Mouse (Mus musculus): Measurements from ENCODE around the gene Tmem107.

The Tmem107 gene

DNA sequence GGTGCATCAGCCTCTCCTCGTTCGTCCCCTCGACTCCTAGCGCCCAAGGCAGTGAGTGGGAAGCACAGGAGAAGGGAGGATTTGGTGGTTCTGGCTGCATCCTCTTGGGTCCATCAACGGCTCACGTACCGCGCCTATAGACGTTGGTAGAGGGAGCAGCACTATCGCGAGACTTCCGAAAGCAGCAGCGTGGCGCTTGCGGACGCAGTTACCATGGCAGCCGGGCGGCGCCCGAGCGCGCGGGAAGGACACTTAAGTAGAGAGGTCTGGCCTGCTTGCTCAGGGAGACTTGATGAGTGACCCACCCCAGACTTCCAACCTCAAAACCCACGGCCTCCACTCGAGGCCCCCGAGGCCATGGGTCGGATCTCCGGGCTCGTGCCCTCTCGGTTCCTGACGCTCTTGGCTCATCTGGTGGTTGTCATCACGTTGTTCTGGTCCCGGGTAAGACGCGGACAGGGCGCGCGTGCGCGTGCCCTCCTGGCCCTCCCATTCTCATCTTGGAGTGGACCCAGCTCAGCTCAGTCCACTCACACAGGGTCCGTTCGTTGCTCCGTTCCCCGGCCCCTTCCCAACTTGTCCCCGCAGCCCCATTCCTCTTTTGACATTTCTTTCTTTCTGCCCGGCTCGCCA lies at the start of gene Tmem107:
Gene Tmem107 (plus strand): TSS at position 217 of the 633 bp plus-strand sequence.
- peak; percentile 95 to 96 for DNase-seq

DNA sequence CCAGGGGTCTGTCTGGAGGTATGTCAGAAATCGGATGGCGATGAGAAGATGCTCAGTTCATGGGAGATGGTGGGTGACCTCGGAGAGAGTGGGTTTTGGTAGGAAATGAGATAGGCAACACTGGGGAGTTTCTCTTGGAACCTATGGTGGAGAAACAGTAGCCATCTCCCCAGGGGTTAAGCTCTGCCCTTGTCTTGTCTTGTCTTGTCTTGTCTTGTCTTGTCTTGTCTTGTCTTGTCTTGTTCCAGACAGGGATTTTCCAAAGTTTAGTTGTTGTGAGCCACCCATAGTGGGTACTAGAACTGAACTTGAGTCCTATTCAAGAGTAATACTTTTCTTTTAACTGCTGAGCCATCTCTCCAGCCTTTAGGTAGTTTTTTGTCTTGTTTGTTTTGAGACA lies 44.0 kb upstream of the Tmem107 start:
- no peak for DNase-seq

DNA sequence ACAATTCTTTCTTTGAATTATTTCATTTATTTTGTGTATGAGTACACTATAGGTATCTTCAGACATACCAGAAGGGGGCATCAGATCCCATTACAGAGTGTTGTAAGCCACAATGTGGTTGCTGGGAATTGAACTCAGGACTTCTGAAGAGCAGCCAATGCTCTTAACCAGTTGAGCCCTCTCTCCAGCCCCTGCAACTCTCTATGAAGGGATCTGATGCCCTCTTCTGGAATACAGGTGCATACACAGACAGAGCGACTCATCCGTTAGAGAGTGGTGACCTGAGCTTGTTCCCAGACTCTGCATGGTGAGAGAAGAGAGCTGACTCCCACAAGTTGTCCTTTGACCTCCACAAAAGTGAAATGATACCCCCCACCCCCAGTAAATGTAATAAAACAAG lies 41.8 kb upstream of the Tmem107 start:
- no peak for DNase-seq

DNA sequence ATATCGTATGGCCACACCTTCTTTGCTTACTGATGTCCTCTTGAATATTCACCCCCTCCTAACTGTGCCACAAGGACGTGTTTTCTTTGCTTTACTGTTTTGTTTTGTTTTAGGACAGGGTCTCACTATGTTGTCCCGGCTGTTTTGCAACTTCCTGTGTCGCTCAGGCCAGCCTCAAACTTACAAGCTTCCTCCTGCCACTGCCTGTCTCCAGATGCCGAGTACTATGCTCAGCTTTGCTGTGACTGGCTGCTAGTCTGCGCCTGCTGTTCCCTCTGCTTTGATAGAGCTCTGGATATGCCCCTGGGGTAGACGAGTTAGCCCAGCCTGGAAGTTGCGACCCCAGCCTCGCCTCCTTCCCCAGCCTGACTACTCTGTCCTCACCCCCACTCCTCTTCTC lies 37.1 kb upstream of the Tmem107 start:
- no peak for DNase-seq

DNA sequence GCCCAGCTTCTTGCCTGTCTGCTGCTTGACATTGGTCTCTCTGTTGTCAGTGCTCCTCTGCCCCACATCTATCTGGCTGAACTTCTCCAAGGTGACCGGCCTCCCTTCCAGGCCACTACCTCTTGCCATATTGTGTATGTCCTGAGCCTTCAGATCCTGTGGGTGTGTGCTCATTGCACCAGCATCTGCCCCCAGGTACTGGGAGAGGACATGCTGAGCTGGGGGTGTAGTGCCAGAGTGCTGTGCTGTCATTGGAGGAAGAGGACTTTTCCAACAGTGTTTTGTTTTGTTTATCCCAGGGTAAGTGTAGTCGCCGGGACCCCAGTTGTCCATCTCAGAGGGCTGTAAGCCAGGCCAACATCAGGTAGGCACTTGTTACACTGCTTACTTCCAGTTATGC lies 36.0 kb upstream of the Tmem107 start:
- DNase-seq: no peak

DNA sequence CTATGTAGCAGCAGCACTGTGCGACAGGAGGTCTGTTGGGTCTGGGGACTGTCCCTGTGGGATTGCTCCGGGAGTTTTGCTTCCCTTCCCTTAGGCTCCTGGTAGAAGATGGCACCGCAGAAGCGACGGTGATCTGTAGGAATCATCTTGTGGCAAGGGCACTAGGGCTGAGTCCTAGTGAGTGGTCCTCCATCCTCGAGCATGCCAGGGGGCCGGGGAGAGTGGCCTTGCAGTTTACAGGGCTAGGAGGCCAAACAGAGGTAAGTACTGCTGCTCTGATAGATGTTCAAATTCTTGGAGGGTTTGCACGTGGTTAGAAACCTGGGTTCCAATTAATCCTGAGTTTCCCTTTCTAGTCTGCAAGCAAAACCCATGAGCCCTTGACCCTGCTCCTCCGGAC lies 35.2 kb upstream of the Tmem107 start:
- no peak for DNase-seq

DNA sequence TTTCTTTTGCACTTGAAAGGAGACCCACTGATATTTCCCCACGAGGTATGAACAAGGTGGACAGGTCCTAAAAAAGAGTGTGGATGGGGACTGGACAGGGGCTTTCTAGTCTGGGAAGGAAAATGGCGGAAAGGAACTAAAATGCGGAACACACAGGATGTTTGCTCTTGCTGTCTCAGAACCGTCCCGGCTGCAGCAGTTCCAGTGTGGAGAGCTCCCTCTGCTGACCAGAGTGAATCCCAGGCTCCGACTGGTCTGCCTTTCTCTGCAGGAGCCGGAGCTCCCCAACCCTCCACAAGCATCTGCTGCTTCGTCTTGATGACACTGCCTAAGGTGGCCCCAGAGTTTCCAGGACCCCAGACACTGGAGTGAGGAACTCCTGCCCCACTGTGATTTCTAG lies 34.8 kb upstream of the Tmem107 start:
- DNase-seq: peak; percentile 91

DNA sequence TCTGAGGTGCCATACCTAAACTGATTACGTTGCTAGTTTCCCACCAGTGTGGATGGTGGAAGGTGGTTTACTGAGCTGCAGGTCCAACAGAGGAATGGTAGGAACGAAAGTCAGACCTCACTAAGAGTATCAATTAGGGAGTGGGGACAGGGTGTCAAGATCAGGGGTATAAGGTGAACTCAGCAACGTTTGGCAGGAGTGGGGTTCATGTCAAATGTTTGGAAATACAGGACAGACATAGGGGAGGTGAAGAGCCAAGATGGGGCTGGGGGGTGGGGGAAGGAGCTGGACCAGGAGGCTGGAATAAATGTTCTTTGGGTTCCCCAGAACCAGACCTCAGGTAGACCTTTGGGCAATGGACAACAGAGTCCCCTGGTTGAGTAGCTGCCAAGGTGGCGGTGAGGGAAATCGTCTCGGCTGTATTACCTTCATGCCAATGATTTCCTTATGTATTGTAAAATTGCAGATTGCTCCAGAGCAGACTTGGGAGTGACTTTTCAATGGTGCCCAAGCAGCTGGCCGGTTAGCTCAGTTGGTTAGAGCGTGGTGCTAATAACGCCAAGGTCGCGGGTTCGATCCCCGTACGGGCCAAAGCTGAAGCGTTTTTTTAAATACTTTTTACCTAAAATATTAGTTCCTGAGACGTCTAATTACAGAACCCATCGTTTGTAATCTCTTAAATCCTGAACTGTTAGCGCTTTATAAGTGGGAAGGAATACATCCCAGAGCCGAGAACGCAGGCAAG lies 33.9 kb upstream of the Tmem107 start:
- DNase-seq: peak; percentile 76 to 86

DNA sequence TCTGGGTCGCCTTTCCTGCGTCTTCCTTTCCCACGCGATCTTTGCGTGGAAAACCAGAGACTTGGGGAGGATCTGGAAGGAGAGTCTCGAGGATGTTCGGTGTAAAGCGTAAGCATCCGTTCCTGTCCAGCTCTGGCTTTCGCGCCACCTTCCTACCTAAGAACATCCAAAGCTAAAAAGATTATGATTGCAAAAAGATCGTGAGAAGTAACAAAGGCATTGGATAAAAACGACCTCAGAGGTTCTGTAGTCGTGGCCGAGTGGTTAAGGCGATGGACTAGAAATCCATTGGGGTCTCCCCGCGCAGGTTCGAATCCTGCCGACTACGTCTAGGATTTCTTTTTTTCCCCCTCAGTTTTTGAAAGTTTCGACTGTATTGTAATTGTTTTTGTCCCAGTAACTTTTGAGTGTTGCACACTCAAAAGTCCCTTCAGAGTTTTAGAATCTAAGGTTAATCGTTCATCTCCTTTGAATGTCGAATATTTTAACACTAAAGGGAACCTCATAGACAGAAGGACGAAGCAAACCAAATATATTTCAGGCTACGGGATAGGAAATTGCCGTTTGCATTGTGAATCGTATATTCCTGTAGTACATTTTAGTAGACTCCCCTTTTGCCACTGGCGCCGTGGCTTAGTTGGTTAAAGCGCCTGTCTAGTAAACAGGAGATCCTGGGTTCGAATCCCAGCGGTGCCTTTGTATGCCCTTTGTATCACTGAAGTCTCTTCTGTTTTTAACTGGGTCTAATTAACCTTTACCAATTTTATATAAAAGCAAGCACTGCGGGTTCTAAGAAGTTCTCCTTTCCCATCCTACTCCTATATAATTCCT lies 33.2 kb upstream of the Tmem107 start:
- peak; percentile 68 to 83 for DNase-seq

DNA sequence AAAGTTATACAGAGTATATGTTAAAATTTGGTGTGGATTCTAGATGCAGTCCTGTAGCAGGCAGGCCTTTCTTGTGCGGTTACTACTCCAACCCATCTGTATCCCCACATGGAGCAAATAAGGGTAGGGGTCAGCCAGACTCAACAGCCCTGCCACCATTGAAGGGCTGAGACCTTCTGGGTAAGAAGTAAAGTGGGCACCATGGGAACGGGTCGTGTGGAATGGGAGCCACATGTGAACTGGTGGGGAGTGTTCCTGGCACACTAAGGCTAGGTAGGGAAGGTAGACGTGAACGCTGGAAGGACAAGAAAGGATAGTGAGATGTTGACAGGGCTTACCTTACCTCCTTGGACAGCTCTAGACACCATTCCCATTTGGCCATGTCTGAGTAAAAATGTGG lies 32.4 kb upstream of the Tmem107 start:
- no peak for DNase-seq

DNA sequence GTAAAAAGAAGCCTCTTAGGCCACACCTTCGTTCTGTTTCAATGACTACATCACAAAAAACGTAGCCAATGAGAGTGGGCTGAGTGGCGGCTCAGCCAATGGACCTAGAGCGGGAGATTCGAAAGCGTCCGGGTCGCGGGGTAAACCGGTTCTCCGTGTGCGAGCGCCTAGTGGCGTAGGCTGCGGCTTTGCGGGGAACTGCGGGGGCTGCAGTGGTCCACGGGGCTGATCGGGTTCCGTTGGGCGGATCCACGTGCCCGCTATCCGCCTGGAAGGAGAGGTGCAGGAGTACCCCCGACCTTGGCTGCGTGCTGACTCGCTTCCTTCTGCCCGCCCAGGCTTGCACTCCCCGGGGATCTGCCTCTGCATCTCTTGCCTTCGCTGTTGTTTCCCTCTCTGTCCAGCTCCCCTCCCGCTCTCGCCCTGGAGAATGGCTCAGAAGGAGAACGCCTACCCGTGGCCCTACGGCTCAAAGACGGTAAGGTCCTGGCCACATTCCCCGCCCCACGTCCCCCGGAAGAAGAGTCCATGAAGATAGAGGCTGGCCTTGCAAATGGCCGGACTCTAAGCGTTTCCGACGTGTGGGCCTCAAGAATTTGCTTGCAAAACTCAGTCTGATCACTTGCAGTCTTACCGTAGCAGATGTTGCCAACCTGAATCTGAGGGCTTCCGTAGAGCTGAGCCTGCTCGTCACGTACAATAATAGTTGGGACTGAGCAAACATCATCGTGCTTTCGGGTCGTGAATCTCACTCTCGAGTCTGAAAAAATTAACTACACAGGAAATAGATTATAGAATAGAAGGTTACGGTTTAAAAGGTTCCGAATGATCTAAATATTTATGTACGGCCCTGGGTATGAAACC lies 24.8 kb upstream of the Tmem107 start, which contains the start of gene Aurkb:
Gene Aurkb (plus strand): TSS at position 117 of the 864 bp plus-strand sequence.
- peak; percentile 84 to 87 for DNase-seq

DNA sequence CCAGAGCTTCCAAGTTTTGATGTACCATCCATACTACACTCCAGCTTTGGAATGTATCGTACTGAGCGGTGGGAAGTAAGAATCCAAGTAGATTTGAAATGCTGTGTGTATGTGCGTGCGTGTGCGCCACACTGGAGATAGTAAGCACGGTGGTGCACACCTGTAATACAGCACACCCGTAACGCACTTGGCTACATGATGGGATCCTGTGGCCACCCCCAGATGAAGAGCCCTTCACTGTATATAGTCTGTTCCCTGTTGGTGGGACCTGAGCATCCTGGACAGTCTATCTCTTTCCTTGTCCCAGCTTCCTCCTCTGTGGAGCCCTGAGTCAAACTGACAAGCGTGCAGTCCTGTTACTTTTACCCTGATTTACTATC lies 24.2 kb upstream of the Tmem107 start:
- DNase-seq: no peak

DNA sequence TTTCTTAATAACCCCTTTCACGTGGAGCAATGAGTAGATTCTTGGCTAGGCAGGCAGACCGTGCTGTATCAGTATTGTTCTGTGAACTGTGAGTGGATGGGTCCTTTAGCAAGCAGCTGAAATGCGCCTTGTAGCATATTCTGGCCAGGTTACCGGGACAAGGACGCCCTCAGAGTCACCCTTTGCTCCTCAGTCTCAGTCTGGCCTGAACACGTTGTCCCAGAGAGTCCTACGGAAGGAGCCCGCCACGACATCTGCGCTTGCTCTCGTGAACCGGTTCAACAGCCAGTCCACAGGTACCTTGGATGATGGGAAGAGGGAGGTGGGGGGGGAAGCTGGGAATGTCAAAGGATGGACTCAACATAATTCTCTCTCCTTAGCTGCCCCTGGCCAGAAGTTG lies 23.0 kb upstream of the Tmem107 start:
- no peak for DNase-seq

DNA sequence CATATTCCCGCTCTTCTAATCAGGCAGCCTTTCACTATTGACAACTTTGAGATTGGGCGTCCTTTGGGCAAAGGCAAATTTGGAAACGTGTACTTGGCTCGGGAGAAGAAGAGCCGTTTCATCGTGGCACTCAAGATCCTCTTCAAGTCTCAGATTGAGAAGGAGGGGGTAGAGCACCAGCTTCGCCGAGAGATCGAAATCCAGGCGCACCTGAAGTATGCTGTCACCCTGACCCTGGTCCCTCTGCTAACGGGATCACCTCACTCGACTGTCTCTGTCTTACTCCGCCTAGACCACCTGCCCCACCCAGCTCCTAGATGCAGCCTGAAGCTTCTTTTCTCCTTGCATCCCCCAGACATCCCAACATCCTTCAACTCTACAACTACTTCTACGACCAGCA lies 22.5 kb upstream of the Tmem107 start:
- DNase-seq: no peak

DNA sequence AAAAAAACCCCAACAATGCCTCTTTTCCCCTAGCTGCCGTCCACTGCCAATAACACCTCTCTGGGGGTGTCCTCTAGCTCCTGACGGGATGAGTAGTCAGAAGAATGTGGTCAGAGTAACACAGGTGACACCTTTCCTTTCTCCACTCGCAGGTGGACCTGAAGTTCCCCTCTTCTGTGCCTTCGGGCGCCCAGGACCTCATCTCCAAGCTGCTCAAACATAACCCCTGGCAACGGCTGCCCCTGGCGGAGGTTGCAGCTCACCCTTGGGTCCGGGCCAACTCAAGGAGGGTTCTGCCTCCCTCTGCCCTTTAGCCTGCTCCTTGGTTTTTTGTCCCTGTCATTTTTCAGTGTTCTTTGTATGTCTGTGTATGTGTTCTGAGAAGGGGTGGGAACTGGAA lies 19.9 kb upstream of the Tmem107 start:
- no peak for DNase-seq

DNA sequence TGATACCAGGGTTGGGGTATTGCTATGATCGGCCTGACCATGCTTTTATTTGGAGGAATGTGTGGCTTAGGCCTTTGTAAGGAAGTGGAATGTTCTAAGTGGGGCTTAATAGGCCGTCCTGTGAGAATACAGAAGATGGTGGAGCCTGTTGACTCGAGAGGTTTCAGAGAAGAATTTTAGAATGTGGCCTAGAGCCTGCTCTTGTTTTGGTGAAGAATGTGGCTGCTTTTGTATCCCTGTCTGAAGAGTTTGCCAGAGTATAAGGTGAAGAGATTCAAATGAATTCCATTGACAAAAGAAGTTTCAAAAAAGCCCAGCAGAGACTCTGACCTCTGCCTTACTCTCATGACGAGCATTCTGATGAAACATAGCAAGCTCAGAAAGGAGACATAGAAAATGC lies 18.8 kb upstream of the Tmem107 start:
- DNase-seq: no peak

DNA sequence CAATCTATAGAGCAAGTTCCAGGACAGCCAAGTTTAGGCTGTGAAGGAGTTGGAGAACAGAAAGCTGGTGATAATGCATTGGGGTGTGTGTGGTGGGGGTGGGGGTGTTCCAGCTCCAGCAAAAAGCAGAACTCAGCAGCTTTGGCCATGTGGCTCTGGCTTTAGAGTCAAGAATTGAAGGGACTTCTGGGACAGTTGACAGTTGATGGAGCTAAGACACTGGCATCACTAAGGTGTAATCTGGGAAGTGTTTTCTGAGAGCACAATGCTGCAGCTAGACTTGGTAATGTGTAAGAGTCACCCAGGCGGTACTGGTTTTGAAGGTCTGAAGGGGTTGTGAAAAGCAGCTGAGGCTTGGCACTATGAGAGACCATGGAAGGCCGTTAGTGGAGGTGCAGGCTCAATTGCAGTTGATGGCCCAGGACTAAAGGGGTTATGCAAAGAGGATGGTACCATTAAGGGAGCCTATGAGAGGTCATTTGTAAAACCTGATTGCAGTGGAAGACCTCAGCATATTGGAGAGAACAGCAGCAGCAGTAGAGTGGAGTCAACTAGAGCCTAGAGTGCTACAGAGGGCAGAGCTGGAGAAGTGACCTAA lies 17.7 kb upstream of the Tmem107 start:
- no peak for DNase-seq

DNA sequence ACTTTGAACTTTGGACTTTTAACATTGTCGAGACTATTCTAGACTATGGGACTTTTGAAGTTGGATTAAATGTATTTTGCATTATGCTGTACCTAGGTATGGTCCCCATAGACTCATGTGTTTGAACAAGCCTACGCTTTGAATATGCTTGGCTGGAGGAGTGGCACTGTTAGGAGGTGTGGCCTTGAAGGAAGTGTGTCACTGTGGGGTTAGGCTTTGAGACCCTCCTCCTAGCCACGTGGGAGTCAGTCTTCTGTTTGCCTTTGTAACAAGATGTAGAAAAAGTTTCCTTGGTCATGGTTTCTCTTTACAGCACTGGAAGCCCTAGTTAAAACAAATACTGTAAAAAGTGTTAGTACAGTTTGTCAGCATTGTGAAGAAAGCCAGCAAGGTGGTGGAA lies 16.8 kb upstream of the Tmem107 start:
- DNase-seq: no peak

DNA sequence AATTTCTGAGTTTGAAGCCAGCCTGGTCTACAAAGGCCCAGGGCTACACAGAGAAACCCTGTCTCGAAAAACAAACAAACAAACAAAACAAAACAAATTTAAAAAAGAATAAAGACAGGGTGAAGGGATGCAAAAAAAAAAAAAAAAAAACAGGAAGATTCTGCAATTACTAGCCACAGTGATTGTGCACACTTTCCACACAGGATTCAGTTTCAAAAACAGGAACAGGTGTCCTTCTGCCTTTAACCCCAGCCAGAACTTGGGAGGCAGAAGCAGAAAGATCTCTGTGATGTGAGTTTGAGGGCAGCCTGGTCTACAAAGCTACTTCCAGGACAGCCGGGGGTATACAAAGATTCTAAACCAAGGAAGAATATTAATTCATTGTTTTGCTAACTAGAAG lies 12.3 kb upstream of the Tmem107 start:
- DNase-seq: no peak

DNA sequence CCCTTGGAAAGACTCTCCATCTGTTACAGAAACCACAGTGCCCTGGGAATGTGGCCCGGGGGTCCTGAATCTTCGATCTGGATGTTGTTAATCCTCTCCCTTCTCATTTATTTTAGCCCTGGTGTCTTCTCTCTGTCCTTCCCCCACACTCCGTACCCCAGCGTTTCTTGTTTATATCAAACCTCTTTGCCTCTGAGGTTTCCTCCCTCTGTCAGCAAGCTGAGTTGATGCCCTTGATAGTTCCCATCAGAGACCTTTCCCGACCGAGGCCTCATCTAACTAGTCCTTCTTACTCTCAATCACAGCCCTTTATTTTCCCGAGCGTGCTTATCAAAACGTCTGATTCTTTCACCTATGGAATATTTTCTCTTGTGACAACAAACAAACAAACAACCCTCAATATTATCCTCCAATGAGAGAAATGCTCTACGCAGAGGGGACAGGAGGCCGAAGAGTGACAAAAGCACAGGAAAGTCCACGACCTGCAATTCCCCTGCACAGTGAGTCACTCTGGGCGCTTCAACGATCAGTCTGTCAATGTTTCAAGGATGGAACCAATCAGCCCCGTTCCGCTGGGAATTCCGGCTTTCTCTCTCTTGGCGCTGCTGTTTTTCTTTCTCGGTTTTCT lies 11.8 kb upstream of the Tmem107 start:
- no peak for DNase-seq

DNA sequence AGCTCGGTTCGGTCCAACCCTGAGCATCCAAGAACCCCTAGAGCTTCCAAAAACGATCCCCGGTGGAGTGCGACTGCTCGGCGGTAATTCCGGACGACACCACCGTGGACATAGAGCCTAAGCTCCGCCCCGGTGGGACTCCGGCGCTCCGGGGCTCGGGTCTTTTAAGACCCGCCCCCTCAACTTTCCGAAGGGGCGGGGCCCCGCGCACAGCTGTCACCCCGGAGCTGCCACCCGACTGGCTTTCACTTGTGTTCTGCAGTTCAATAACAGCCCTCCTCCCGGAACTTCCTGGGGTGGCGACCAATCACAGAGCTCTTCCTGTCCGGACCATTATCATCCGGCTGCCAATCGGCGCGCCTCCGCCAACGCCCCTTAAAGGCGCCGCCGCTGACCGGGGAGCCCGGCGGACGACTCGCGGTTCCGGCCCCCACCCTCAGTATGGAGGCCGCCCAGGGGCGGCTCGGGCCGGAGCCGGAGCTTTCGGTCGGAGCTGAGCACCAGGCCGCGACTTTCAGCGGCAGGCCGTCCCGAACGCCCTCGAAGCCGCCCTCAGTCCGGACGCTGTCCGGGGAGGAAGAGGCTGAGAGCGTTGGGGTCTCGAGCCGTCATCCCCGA lies 11.1 kb upstream of the Tmem107 start, which contains the start of gene Borcs6:
Gene Borcs6 (plus strand): TSS at position 361 of the 618 bp plus-strand sequence.
- peak; percentile 95 to 98 for DNase-seq

All from lung, postnatal 4 days (tissue).